Mouse (Mus musculus): ENCODE measurements around the gene Cd84.

The Cd84 gene

GRCm38 (mm10) chr1:171917305-171918039 is 78.0 kb downstream of the Cd84 start, which contains the start of gene Slamf6:
Gene Slamf6 (plus strand): TSS chr1:171917515.
- no peak for DNase-seq (ENCODE audit: low spot score)

- no peak for DNase-seq (ENCODE audit: low spot score)
These were observed 78.8 kb downstream of the Cd84 start for GRCm38 (mm10) chr1:171918136-171918920.

GRCm38 (mm10) chr1:171919193-171919592 is 79.7 kb downstream of the Cd84 start:
- no peak for DNase-seq (ENCODE audit: low spot score)

- no peak for DNase-seq (ENCODE audit: low spot score)
These were observed 80.5 kb downstream of the Cd84 start for GRCm38 (mm10) chr1:171919901-171920510.

- no peak for DNase-seq (ENCODE audit: low spot score)
These were observed 81.6 kb downstream of the Cd84 start for GRCm38 (mm10) chr1:171920989-171921621.

GRCm38 (mm10) chr1:171921641-171922040 is 82.1 kb downstream of the Cd84 start:
- DNase-seq (ENCODE audit: low spot score) = no peak

- no peak for DNase-seq (ENCODE audit: low spot score)
These were observed 83.3 kb downstream of the Cd84 start for GRCm38 (mm10) chr1:171922844-171923243.

GRCm38 (mm10) chr1:171924900-171925299 is 85.4 kb downstream of the Cd84 start:
- no peak for DNase-seq (ENCODE audit: low spot score)

- no peak for DNase-seq (ENCODE audit: low spot score)
These were observed 94.4 kb downstream of the Cd84 start for GRCm38 (mm10) chr1:171933851-171934250.

- no peak for DNase-seq (ENCODE audit: low spot score)
These were observed 99.8 kb downstream of the Cd84 start for GRCm38 (mm10) chr1:171938952-171939948.

All from yolk sac, embryonic 10.5 days (tissue).